Mouse (Mus musculus): ENCODE measurements around the gene Gps1.
"Not testable (repeated sequence)": the region's sequence is repeated elsewhere in the genome, so short reads cannot be mapped to it uniquely, and the experiment has no call there.

Gene Gps1

GRCm38 (mm10) chr11:120822831-120823550, 38.9 kb downstream of the Gps1 start:
- peak; percentile 43 for DNase-seq (ENCODE audit: low spot score)

GRCm38 (mm10) chr11:120823551-120823947, 39.5 kb downstream of the Gps1 start:
- no peak for DNase-seq (ENCODE audit: low spot score)

GRCm38 (mm10) chr11:120823956-120824786, 40.1 kb downstream of the Gps1 start, which contains the start of gene Fasn:
Gene Fasn (minus strand): TSS chr11:120824547.
- peak; percentile 97 for DNase-seq (ENCODE audit: low spot score)

- no peak for DNase-seq (ENCODE audit: low spot score)
Measured at GRCm38 (mm10) chr11:120824787-120825288, 40.8 kb downstream of the Gps1 start.

- DNase-seq (ENCODE audit: low spot score), result no peak
Measured at GRCm38 (mm10) chr11:120825289-120825863, 41.3 kb downstream of the Gps1 start.

- no peak for DNase-seq (ENCODE audit: low spot score)
Measured at GRCm38 (mm10) chr11:120826016-120826953, 42.2 kb downstream of the Gps1 start.

GRCm38 (mm10) chr11:120828416-120828815, 44.3 kb downstream of the Gps1 start:
- DNase-seq (ENCODE audit: low spot score), result no peak

GRCm38 (mm10) chr11:120829757-120830532, 45.9 kb downstream of the Gps1 start:
- DNase-seq (ENCODE audit: low spot score), result no peak

GRCm38 (mm10) chr11:120830686-120831085, 46.6 kb downstream of the Gps1 start:
- DNase-seq (ENCODE audit: low spot score), result peak; percentile 2

GRCm38 (mm10) chr11:120831659-120832440, 47.8 kb downstream of the Gps1 start:
- DNase-seq (ENCODE audit: low spot score), result no peak

- DNase-seq (ENCODE audit: low spot score), result not testable (repeated sequence)
Measured at GRCm38 (mm10) chr11:120832962-120833361, 48.9 kb downstream of the Gps1 start.

GRCm38 (mm10) chr11:120833555-120834280, 49.6 kb downstream of the Gps1 start:
- DNase-seq (ENCODE audit: low spot score), result peak; percentile 2
